Mouse (Mus musculus) embryonic fibroblast, embryonic 13.5 days (primary cell): ENCODE data around the gene Rinl.

Source experiments
- CTCF ChIP-seq: IDR thresholded peaks from 2 replicates; pipeline ENCODE4 v1.5.1; 2011; ENCODE audit warnings: mild to moderate bottlenecking, control low read depth, low read length, moderate library complexity, borderline replicate concordance; ENCODE audit not compliant: insufficient read depth
- POLR2A ChIP-seq: IDR thresholded peaks from 2 replicates; pipeline ENCODE4 v1.6.1; 2011; ENCODE audit warnings: low read depth, mild to moderate bottlenecking, control low read depth, low read length, moderate library complexity

- TF ChIP-seq CTCF (no peak), POLR2A (peak; percentile 61)
Measured at GRCm38 (mm10) chr7:28808221-28808941, 19.6 kb downstream of the Rinl start, which contains the start of gene Hnrnpl.
